Mouse (Mus musculus) liver, embryonic 11.5 days (tissue): ENCODE measurements around the gene Fsip1. TPM values are rescaled to one million over a fixed set of nuclear protein-coding genes. Genes with fewer than 3 reads are reported as not detected.

ENCODE experiments used
- microRNA-seq: library from miRNA; unstranded; fragments of <30 nt; microRNA quantifications from one replicate; pipeline ENCODE4, GENCODE M21; 2017; ENCODE audit warnings: borderline number of aligned reads
- polyA plus RNA-seq: library from polyadenylated mRNA; unstranded; fragments of >200 nt; fragmentation: Nextera tagmentation; extraction: Ambion mirVana; gene quantifications from 2 replicates; pipeline ENCODE4 v1.2.1, GENCODE M21; 2014

Fsip1 gene
- polyA plus RNA-seq, 1 experiment from 2014 or later, result 0.29 TPM

Small RNAs within 50 kb of the gene (microRNA-seq; reads per million reads assigned to microRNA genes)
- not detected for gene Gm22800

Other genes with a start within 250 kb of the Fsip1 start
- 85.5 and 95.4 TPM in 2 replicates for gene Thbs1, start 145.1 kb downstream of the Fsip1 start, polyA plus RNA-seq
- gene Gpr176, start 116.5 kb upstream of the Fsip1 start, polyA plus RNA-seq, result 1.2 and 1.3 TPM in 2 replicates
- gene Eif2ak4, start 131.7 kb upstream of the Fsip1 start, polyA plus RNA-seq, result 14.0 and 15.0 TPM in 2 replicates
- 184 and 195 TPM in 2 replicates for gene Srp14, start 222.7 kb upstream of the Fsip1 start, polyA plus RNA-seq